Mouse (Mus musculus) G1E (cell line): ENCODE data around the gene Pex14. TPM values are rescaled to one million over a fixed set of nuclear protein-coding genes. Genes with fewer than 3 reads are reported as not detected.

ENCODE experiments used
- ATAC-seq: 2 replicates; pipeline ENCODE4 v1.8.0; 2016; ENCODE audit warnings: mild to moderate bottlenecking; ENCODE audit not compliant: insufficient number of reproducible peaks, poor library complexity, low FRiP score, severe bottlenecking; ENCODE audit errors: extremely low read depth
- DNase-seq: peaks from one replicate; pipeline ENCODE4 v3.0.0; 2012; ENCODE audit warnings: low spot score
- H3K27me3 ChIP-seq: 2 replicates; pipeline ENCODE4 v1.6.1; 2012; ENCODE audit warnings: mild to moderate bottlenecking, low read length, inconsistent platforms; ENCODE audit not compliant: insufficient read depth
- H3K36me3 ChIP-seq: replicated peaks from 2 replicates; pipeline ENCODE3; 2012; ENCODE audit warnings: mild to moderate bottlenecking, inconsistent platforms
- H3K4me1 ChIP-seq: 2 replicates; pipeline ENCODE4 v1.6.1; 2012; ENCODE audit warnings: low read depth, low read length, inconsistent platforms, mixed read lengths; ENCODE audit not compliant: insufficient read depth
- H3K4me3 ChIP-seq: 2 replicates; pipeline ENCODE4 v1.5.1; 2012; ENCODE audit warnings: low read depth, mild to moderate bottlenecking, inconsistent platforms, low read length, moderate library complexity, mixed read lengths
- H3K9me3 ChIP-seq: replicated peaks from 2 replicates; pipeline ENCODE4 v1.6.1; 2012; ENCODE audit warnings: inconsistent platforms
- CTCF ChIP-seq: IDR thresholded peaks from 2 replicates; pipeline ENCODE4 v1.5.1; 2012; ENCODE audit warnings: low read depth, low read length, inconsistent platforms, mixed read lengths
- GATA1 ChIP-seq: IDR thresholded peaks from 2 replicates; pipeline ENCODE4 v1.6.1; 2012; ENCODE audit warnings: borderline replicate concordance, low read length, inconsistent platforms, mixed read lengths
- GATA2 ChIP-seq: IDR thresholded peaks from 2 replicates; pipeline ENCODE4 v1.6.1; 2012; ENCODE audit warnings: low read depth, low read length, inconsistent platforms, borderline replicate concordance
- POLR2AphosphoS5 ChIP-seq: IDR thresholded peaks from 2 replicates; pipeline ENCODE4 v1.6.1; 2012; ENCODE audit warnings: low read depth, low read length, inconsistent platforms; ENCODE audit not compliant: insufficient replicate concordance
- TAL1 ChIP-seq: conservative IDR thresholded peaks from 2 replicates; pipeline ENCODE4 v1.6.1; 2012; ENCODE audit warnings: low read depth, low read length, inconsistent platforms, mixed read lengths
- polyA plus RNA-seq: library from polyadenylated mRNA; stranded (reverse); fragments of >175 nt; gene quantifications from 2 replicates; pipeline ENCODE4 v1.2.3, GENCODE M21; 2012
- total RNA-seq, 2 experiments: library from RNA; stranded (forward) in 1 of 2; stranded (reverse) in 1 of 2; fragments of 200-1000 nt in 1 of 2; fragments of >200 nt in 1 of 2; fragmentation: Nextera tagmentation in 1 of 2; gene quantifications; 2 replicates each; pipeline ENCODE4 v1.2.3; 2014 to 2017

Pex14 gene
- total and polyA plus RNA-seq, 3 experiments, result 13.3 to 47.5 (median 21.1) TPM

DNA sequence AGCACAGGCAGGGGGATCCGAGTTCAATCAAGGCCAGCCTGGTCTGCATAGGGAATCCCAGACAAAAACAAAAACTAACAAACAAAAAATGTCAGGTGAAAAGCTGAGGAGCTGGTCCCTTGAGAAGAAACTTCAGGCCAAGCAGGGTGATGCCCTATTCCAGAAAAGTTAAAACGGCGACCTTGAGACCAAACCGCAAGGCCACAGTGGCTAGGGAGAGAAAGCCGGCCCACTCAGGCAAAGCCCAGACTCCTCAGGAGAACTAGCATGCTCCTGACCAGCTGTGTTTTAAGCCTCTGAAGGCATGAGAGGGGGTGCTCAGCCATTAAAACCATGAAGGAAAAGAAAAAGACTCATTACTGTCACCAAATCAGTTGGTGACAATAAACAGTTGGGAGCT is 14.3 kb downstream of the Pex14 start:
- H3K27me3 ChIP-seq, result no peaks in the 10 kb centered on the region
- no peak for DNase-seq
- H3K4me3 ChIP-seq, result no peak overlapping the region
- H3K9me3 ChIP-seq, result no peaks in the 10 kb centered on the region
- TF ChIP-seq CTCF (no peak), GATA1 (no peak), GATA2 (no peak), TAL1 (no peak), POLR2AphosphoS5 (no peak)
- H3K4me1 ChIP-seq, result peaks cover 9% of the 10 kb centered on the region; the same call in 1 of the 2 replicates
- ATAC-seq, result no peak
- H3K36me3 ChIP-seq, result peaks cover 64% of the 10 kb centered on the region

DNA sequence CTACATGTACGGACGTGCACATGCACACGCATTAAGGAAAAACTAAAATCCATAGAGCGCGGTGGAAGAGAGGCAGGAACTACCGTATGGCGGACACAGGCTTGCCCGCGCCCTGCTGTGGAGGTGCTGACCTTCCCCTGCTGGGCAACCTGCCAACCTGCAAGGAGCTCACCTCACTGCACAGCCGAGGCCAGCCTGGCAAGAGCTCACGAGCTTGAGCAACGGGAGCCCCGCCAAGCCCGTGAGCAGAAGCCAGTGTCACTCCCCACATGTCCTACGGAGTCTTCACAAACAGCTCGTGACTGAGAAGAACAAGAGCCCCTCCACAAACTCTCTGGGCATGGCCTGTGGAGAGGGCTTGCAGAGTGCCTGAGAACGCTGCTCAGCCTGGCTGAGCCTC is 18.1 kb downstream of the Pex14 start:
- Histone ChIP-seq H3K36me3 (peaks cover 68% of the 10 kb centered on the region), H3K4me3 (no peak overlapping the region), H3K27me3 (no peaks in the 10 kb centered on the region), H3K4me1 (peaks cover 6% of the 10 kb centered on the region; the same call in 1 of the 2 replicates), H3K9me3 (no peaks in the 10 kb centered on the region)
- DNase-seq, result no peak
- TF ChIP-seq GATA2, result no peak
- no peak for TF ChIP-seq POLR2AphosphoS5
- no peak for TF ChIP-seq GATA1
- no peak for TF ChIP-seq TAL1
- TF ChIP-seq CTCF, result no peak
- no peak for ATAC-seq

DNA sequence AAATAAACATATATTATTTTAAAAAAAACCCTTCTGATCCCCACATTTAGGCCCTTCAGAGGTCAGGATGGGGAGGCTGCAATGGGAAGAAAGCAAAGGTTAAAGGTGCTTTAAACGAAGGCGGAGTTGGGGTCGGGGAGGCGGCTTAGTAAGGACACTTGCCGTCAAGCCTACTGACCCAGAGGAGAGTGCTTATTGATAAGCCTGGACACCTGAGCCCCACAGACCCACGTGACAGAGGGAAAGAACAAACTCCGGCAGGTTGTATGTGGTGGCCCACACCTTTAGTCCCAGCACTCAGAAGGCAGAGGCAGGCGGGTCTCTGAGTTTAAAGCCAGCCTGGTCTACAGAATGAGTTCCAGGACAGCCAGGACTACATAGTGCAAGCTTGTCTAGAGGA is 19.6 kb downstream of the Pex14 start:
- no peaks in the 10 kb centered on the region for H3K9me3 ChIP-seq
- DNase-seq (no peak), ATAC-seq (no peak)
- no peak overlapping the region for H3K4me3 ChIP-seq
- no peaks in the 10 kb centered on the region for H3K27me3 ChIP-seq
- peaks cover 14% of the 10 kb centered on the region for H3K4me1 ChIP-seq
- peaks cover 69% of the 10 kb centered on the region for H3K36me3 ChIP-seq
- TF ChIP-seq GATA2 (no peak), CTCF (no peak), TAL1 (no peak), GATA1 (no peak), POLR2AphosphoS5 (no peak)

DNA sequence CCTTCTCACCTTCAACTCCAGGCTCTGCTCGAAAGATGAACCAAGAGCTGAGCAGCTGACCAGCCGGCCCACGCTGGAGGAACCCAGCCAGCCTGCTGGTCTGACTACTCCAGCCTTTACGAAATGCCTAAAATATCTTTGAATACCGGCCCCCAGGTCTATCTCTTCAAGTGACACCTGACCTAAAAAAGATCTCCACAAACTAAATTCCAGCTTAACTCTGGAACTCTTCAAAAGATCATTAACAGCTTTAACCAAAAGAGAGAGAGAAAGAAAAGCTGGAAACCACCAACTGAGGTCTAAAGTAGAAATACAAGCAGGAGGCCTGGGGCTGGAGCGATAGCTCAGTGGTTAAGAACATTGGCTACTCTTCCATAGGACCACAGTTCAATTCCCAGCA is 20.0 kb downstream of the Pex14 start:
- Histone ChIP-seq H3K9me3 (no peaks in the 10 kb centered on the region), H3K27me3 (no peaks in the 10 kb centered on the region), H3K4me1 (peaks cover 14% of the 10 kb centered on the region), H3K36me3 (peaks cover 70% of the 10 kb centered on the region), H3K4me3 (no peak overlapping the region)
- ATAC-seq, result no peak
- TF ChIP-seq POLR2AphosphoS5 (no peak), GATA2 (no peak), GATA1 (no peak), CTCF (no peak)
- DNase-seq, result no peak

DNA sequence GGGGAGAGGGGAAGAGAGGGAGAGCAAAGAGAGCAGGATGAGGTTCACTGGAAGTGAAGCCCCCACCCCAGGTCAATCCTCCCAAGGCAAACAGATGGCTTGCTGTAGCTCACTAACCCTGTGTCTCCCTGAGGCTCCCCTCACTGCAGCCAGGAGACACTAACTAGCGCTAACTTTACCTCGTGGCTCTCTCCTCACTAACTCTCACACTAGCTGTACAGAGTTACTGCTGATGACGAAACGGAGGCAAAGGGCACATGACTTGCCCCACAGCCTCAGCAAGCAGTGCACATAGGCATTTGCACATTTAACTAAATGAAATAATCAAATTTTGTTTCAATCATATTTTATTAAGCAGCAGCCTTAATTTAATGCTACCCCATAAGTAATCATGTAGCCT is 21.4 kb downstream of the Pex14 start:
- ATAC-seq (no peak), DNase-seq (no peak)
- peaks cover 14% of the 10 kb centered on the region for H3K4me1 ChIP-seq
- H3K4me3 ChIP-seq, result no peak overlapping the region
- no peak for TF ChIP-seq CTCF
- no peak for TF ChIP-seq POLR2AphosphoS5
- TF ChIP-seq GATA2, result no peak
- TF ChIP-seq TAL1, result no peak
- TF ChIP-seq GATA1, result no peak
- H3K27me3 ChIP-seq, result no peaks in the 10 kb centered on the region
- no peaks in the 10 kb centered on the region for H3K9me3 ChIP-seq
- peaks cover 69% of the 10 kb centered on the region for H3K36me3 ChIP-seq

DNA sequence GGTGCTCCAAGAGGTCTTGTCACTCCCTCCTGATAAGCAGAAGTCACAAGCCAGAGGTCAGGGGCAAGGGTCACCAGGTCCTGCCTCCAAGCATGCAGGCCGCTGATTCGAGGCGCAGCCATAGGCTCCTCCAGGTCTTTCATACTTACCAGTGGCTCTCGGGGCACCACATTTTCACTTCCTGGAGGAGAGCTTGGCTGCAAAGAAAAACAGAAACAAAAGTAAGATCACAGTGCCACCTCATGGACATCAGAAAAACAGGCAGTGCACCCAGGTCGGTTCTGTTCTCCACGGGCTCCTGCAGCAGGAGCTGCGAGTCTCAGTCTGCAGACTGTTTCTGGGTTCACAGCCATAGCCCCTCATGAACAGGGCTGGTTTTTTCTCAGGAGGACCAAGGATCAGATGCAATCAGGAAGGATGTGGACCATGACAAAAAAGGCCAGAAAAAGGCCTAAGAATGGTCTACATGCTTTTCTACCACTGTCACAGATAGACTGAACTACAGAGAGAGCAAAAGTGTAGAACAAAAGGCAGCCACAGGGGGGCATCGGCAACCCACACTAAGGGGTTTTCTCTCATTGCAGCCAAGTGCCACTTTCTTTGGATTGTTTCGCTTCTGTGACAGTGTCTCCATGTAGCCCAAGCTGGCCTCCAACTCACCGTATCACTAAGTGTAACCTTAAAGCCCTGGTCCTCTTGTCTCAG is 23.7 kb downstream of the Pex14 start:
- no peak overlapping the region for H3K4me3 ChIP-seq
- H3K36me3 ChIP-seq, result peaks cover 72% of the 10 kb centered on the region
- TF ChIP-seq TAL1 (no peak), GATA1 (no peak), GATA2 (no peak), POLR2AphosphoS5 (no peak), CTCF (no peak)
- no peaks in the 10 kb centered on the region for H3K9me3 ChIP-seq
- H3K4me1 ChIP-seq, result peaks cover 7% of the 10 kb centered on the region; the same call in 1 of the 2 replicates
- DNase-seq (no peak), ATAC-seq (no peak)
- H3K27me3 ChIP-seq, result no peaks in the 10 kb centered on the region
